Mouse (Mus musculus): Measurements from ENCODE around the gene Parg.

Gene Parg

DNA sequence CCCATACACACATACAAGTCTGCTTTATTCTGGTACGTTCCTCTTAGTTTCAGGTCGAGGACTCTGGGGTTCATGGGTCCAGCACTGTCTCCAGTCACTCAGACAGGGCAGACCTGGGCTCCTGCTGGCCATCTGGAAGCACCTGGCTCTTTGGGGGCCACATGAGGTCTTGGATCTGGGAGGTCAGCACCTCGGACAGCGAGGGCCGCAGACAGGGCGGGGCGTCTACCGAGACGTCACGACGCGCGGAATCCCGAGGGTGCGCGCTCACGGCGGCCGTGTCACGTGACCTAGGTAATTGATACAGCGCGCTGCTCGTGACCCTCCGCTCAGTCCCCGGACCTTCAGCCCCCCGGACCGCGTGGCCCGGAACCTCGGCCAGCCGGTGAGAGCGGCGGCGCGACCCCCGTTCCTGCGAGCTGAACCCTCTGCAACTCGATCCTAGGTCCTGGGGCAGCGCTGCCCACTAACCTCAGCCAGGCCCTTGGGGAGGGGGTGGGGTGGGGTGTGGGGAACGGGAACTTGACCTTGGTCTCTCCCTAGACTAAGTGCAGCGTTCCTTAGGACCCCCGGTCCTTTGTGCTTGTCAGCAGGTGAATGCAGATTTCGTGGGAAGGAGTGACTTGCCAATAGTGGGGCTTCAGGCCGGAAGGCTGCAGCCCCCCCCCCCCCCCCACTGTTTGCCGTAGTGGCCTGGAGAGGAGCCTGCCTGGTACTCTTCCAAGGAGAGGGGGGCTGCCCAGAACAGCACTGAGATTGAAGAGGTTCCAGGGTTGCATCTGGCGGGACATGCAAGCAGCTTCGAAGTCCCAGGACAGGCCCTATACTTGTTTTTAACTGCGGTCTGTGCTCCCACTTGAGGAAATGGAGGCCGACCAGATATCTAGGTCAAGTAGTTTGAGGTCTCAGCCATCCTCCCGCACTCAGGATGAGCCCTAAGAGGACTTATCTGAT is 120.3 kb downstream of the Parg start, which contains the start of gene Ogdhl:
Gene Ogdhl (plus strand): TSS at position 288 of the 954 bp plus-strand sequence.
- peak; percentile 81 for DNase-seq

GRCm38 (mm10) chr14:32323221-32323620 is 121.5 kb downstream of the Parg start:
- DNase-seq, result no peak

GRCm38 (mm10) chr14:32327366-32327765 is 125.6 kb downstream of the Parg start:
- no peak for DNase-seq

DNA sequence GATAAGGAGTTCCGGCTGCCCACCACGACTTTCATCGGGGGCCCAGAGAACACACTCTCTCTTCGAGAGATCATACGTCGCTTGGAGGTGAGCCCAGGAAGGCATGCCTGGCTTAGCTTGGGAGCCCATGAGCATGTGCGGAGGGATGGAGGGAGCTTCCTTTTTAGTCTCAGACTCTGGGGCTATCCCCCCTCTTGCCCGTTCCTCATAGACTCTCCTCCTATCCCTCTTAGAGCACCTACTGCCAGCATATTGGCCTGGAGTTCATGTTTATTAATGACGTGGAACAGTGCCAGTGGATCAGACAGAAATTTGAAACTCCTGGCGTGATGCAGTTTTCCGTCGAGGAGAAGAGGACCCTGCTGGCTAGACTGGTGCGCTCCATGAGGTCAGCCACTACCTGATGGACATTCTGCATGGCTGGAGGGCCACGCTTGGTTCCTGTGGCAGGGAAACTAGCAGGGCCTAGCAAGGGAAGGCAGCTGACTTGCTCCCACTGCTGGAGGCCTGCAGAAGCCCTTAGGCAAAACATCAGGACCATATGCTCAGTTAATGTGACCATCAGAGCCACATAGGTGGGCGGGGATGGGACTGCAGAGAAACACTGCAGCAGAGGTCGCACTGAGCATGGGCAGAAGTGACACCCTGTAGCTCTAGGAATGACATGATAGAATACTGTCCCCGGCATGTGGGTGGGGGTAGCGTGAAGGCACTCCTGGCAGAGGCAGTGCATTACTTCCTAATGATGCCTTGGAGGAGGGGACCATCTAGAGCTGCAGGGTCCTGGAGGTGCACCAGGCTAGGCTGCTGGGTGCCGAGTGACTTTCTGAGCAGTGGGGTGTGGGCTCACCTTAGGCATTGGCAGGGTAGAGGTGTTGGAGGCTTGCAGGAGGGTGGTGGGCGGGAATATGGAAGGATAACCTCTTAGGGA is 131.0 kb downstream of the Parg start:
- no peak for DNase-seq

GRCm38 (mm10) chr14:32336021-32336420 is 134.3 kb downstream of the Parg start:
- DNase-seq, result peak; percentile 76

GRCm38 (mm10) chr14:32336547-32336946 is 134.8 kb downstream of the Parg start:
- DNase-seq, result peak; percentile 91

DNA sequence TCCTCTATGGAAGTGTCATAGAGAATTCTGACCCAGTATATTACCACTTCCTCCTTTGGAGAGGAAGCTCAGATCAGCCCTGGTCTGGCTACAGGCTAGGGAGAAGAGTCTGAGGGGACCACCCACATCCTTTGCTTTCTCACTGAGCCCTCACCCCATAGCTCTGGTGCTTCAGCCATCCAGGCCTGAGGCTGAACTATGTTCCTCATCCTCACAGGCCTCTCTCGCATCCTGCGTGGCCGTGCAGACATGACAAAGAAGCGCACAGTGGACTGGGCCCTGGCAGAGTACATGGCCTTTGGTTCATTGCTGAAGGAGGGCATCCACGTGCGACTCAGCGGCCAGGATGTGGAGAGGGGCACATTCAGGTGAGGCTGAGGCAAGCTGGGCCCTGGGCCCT is 140.1 kb downstream of the Parg start:
- DNase-seq, result no peak

DNA sequence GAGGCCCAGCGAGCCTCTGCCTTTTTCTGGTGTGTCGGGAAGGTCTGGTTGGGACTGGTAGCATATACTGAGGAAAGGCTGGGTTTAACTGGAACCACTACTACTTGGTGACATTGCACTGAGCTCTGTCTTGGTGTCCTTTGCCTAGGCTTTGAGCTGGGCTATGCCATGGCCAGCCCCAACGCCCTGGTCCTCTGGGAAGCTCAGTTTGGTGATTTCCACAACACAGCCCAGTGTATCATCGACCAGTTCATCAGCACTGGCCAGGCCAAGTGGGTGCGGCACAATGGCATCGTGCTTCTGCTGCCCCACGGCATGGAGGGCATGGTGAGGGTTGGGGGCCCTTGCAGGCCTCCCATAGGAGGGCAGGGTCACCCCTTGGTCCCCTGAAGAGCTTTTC is 142.4 kb downstream of the Parg start:
- DNase-seq, result no peak

GRCm38 (mm10) chr14:32344694-32345093 is 142.9 kb downstream of the Parg start:
- DNase-seq, result no peak

Data from cerebellum, adult 9-10 months (tissue).